Mouse (Mus musculus): Measurements from ENCODE around the gene Gca.

Gca gene

GRCm38 (mm10) chr2:62664135-62664670 lies at the start of gene Gca:
TSS of gene Gca (plus strand) at chr2:62664285.
- DNase-seq (ENCODE audit: low spot score in 2 of 2): peak; percentile 77 to 83

DNA sequence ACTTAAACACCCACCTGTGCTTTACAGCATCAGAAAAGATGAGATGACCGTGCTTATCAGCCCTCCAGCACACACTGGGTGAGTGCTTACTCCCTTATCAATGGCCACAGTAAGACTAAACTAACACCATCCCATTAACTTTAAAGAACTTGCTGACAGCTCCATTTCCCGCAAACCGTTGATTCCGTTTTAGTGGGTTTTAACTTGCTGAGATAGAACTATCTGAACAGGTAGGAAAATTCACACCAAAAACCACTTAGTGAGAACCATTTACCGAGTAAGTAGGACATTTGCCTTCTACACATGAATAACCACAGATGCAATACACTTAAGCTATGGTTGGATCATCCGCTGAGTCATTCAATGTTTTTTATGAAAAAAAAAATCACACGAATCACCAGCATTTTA lies 45.1 kb upstream of the Gca start:
- no peak for DNase-seq (ENCODE audit: low spot score in 2 of 2)

GRCm38 (mm10) chr2:62619679-62620078 lies 44.4 kb upstream of the Gca start:
- no peak for DNase-seq (ENCODE audit: low spot score in 2 of 2)

- DNase-seq (ENCODE audit: low spot score in 2 of 2): peak; percentile 8 to 21
These were observed 41.1 kb upstream of the Gca start for GRCm38 (mm10) chr2:62623024-62623441.

- peak in 1 of 2 experiments; percentile 32 for DNase-seq (ENCODE audit: low spot score in 2 of 2)
These were observed 36.4 kb upstream of the Gca start for GRCm38 (mm10) chr2:62627728-62628127.

- DNase-seq (ENCODE audit: low spot score in 2 of 2): peak; percentile 61 to 84
These were observed 35.7 kb upstream of the Gca start for GRCm38 (mm10) chr2:62628356-62628755.

DNA sequence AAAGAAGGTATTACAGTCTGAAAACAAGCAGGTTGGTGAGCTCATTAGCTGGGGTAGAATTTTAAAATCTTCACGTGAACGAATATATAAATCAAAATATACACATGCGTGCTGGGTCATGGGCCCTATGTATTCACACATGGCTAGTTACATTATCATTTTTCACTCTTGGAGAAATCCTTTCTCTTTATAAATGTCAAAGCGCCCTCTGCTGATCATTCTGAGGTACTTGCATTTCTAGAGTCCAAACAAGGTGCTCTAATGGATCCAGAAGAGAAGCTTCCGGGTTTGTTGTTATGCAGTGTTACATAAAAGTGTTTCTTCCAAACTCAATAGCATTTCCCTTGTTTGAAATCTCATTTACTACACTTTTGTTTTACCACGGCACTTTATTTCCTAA lies 33.6 kb upstream of the Gca start:
- DNase-seq (ENCODE audit: low spot score in 2 of 2): peak in 1 of 2 experiments; percentile 51

DNA sequence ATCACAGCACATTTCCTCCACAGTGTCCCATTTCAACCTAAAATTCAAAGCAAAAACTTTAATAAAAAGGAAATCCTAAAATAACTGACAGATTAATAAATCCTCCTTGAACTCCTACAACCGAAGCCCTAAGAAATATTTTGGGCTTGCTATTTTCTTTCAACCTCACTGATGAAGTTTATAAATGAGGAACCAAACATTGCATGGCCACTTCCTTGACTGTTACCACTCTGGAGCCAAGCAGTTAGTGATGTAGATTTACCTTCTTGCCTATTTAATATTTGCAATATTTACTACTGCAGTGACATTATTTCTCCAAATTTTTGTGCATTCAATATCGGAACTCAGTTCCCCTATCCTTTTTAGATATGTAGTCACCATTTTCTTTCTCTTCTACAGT lies 24.2 kb upstream of the Gca start:
- no peak for DNase-seq (ENCODE audit: low spot score in 2 of 2)

DNA sequence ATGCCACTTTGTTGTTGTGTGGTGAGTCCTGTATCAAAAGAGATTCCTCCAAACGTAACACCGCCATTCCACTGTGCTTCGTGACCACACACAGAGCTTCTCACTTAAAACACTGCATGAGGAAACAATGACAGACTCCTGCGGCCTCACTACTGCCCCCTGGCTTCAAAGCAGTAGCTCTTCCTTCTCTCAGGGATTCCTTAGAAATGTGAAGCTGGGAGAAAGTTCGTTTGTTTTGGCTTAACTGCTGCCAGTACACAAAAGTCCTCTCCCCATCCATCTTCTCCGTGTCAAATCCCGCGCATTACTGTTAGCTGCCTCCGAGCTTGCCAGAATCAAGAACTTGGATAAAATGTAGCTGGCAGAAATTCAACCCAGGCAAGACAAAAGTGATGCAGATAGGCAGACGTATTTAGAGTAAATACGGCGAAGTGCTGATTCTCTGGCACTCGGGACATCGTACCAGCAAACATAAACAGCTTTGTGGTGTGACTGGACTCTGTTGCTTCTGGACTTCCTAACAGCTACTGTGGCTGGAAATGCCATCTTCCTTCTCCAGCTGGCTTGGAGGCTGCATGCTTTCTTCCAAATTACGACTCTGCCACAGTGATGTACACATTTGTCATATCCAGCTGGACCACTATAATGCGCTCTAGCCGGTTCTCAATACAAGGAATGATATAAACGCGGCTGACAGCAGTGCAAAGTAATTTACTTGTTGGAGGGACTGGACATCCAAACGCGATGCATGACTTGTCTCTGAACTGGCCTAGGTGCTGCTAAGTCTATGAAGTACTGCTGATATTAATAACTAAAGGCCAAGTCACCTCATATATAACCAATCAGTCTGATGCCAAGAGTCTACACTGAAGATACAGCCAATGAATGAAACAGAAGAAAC lies 20.4 kb upstream of the Gca start:
- DNase-seq (ENCODE audit: low spot score in 2 of 2): peak in 1 of 2 experiments; percentile 21

DNA sequence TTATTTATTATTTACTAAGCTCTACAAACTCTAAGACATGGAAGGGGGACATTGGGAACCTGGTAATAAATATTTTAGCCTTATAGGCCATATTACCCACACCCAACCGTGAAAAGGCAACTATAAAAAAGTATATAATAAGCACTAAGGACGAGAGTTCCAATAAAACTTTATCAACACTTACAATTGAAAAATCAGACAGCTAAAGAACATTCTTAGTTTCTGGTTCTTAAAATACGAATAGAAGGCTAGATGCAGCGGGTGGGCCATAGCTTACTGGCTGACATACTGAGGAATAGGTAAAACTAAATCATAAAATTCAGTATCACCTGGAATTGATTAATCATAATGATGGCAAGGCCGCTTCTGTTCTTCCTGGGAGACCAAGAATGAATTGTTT lies 19.2 kb upstream of the Gca start:
- no peak for DNase-seq (ENCODE audit: low spot score in 2 of 2)

GRCm38 (mm10) chr2:62645475-62645874 lies 18.6 kb upstream of the Gca start:
- DNase-seq (ENCODE audit: low spot score in 2 of 2): no peak

GRCm38 (mm10) chr2:62646014-62646645 lies 18.0 kb upstream of the Gca start, which contains the start of gene Ifih1:
TSS of gene Ifih1 (minus strand) at chr2:62646255.
- peak in 1 of 2 experiments; percentile 22 for DNase-seq (ENCODE audit: low spot score in 2 of 2)

DNA sequence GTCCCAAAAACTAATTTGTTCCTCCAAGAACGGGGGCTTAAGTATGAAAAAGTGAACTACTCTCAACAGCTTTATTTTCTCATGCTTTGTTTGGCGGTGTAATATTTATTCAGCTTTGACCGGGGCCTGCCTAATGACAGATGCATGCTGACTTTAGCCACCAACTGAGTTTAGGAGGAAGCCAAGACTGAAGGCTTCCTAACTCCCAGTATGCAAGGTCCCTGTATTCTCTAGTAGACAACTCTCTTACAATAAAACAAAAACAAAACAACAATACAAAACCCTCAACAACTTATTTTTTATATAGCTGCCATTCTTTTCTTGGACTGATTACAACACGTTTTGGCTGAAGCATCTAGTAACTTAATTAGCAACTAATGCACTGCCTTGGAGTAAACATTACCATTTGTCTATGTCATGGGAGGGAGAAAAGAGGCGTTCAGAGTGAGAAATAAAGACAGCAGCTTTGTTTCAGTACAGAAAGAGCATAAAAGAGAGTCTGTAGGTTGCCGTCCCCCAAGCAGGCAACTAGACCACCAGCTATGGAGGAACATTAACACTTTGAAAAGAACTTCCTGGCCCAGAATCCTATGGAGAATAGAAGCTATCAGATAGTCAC lies 17.3 kb upstream of the Gca start:
- DNase-seq (ENCODE audit: low spot score in 2 of 2): no peak

- DNase-seq (ENCODE audit: low spot score in 2 of 2): no peak
These were observed 12.2 kb upstream of the Gca start for GRCm38 (mm10) chr2:62651890-62652289.

GRCm38 (mm10) chr2:62652466-62652865 lies 11.6 kb upstream of the Gca start:
- no peak for DNase-seq (ENCODE audit: low spot score in 2 of 2)

DNA sequence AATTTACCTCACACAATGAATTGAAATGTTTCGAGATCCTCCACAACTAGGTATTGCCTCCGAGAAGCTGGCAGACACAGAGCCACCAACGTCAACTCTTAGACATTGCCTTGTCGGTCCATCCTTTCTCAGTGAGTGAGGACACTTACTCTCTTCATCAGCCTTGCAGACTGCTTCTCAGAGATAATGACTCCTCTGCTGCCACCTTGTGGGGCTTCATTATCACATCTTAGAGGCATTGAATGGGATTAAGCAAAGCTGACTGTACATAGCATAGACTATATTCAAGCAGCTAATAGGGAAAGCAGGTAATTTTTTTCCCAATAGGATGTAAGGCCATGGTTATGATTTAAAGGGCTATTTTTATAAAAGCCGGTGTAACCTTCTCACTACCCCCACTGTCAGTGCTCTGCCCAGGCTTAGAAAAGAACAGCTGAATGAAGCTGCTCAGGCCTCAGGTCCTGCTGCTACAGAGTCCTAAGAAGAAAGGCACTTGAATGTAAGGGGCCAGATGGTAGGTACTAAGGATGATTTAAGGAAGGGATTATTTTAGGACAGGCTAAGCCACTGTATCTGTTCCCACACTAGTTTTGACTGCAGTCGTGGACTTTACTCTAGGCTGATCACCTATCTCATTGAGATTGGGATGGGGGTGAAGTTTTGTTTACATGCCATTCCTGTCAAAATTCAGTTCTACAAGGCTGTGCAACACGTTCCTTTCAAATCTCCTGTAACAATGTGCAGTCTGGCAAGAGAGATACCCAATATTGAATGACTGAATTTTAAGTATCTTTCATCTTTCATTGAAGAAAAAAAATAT lies 9.4 kb upstream of the Gca start:
- peak; percentile 60 to 84 for DNase-seq (ENCODE audit: low spot score in 2 of 2)

GRCm38 (mm10) chr2:62656072-62656471 lies 8.0 kb upstream of the Gca start:
- DNase-seq (ENCODE audit: low spot score in 2 of 2): no peak

DNA sequence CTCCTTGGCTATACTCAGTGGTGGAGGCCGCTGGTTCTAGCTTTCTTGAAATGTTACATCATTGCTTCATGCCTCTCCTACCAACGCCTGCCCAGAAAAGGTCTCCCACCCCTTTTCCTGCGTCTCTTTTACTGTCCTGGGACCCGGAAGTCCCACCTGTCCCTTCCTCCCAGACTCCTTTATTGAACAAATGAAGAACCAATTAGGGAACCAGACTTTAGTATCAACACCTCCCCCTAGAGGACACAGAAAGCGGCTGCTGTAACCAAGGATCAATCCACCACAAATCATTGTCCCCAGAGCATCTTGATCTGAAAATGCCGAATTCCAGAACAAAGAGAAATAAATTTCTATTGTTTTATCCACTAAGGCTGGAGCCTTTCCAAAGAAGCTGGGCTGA lies 3.5 kb upstream of the Gca start:
- DNase-seq (ENCODE audit: low spot score in 2 of 2): no peak

DNA sequence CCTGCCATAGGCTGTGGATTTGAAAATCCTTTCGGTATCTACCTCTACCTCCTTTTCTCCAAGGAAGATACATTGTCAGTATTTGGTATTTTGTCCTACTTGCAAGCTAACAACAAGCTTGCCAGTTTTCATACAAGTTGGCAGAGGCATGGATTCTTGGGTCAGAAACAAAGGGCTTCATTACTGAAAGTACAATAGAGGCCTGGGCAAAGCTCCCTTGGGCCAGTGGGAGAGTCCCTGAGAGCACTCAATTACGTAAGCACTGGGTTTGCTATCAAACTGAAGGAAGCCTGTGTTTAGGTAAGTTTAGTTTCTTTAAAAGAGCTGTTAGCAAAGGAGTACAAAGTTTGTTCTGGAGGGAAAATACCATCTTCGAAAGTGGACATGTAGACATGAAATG lies 1.5 kb upstream of the Gca start:
- no peak for DNase-seq (ENCODE audit: low spot score in 2 of 2)

GRCm38 (mm10) chr2:62664839-62665238 lies 754 bp downstream of the Gca start:
- no peak for DNase-seq (ENCODE audit: low spot score in 2 of 2)

- no peak for DNase-seq (ENCODE audit: low spot score in 2 of 2)
These were observed 1.5 kb downstream of the Gca start for GRCm38 (mm10) chr2:62665536-62665935.
